Mouse (Mus musculus): ENCODE measurements around the gene Ctsa.

- TF ChIP-seq CTCF (IDR thresholded peaks at IDR 0.05; ENCODE audit: low read depth): no peak
- TF ChIP-seq EP300 (IDR thresholded peaks at IDR 0.05; ENCODE audit: low read depth): no peak
These were observed 10.0 kb upstream of the Ctsa start, which contains the start of gene Zswim1 for GRCm38 (mm10) chr2:164822636-164823165.

All from heart, postnatal 0 days (tissue).